Mouse (Mus musculus) forebrain, postnatal 0 days (tissue): ENCODE measurements around the gene Nipa2. TPM values are rescaled to one million over a fixed set of nuclear protein-coding genes. Genes with fewer than 3 reads are reported as not detected.

Experiments
- ATAC-seq: fragments of 200-750 bp; cut with Nextera tagmentation; 2 replicates; pipeline ENCODE4 v1.8.0; 2017; ENCODE audit warnings: mild to moderate bottlenecking, moderate library complexity
- DNase-seq: peaks from one replicate; pipeline ENCODE4 v3.0.0-alpha.2; 2015
- H3K27ac ChIP-seq: fragments of 300-500 bp; sonication (generic); 2 replicates; pipeline ENCODE4 v1.5.1; 2014; ENCODE audit warnings: low read depth, mild to moderate bottlenecking, antibody characterized with exemption, low read length, moderate library complexity, mixed read lengths
- H3K27me3 ChIP-seq: fragments of 300-500 bp; sonication (generic); 2 replicates; pipeline ENCODE4 v1.6.1; 2014; ENCODE audit warnings: mild to moderate bottlenecking, low read length, mixed read lengths; ENCODE audit not compliant: insufficient read depth
- H3K36me3 ChIP-seq: fragments of 300-500 bp; sonication (generic); 2 replicates; pipeline ENCODE4 v1.6.1; 2014; ENCODE audit warnings: mild to moderate bottlenecking, moderate library complexity; ENCODE audit not compliant: insufficient read depth
- H3K4me1 ChIP-seq: fragments of 300-500 bp; sonication (generic); 2 replicates; pipeline ENCODE4 v1.6.1; 2014; ENCODE audit warnings: antibody characterized with exemption; ENCODE audit not compliant: insufficient read depth
- H3K4me2 ChIP-seq: fragments of 300-500 bp; sonication (generic); 2 replicates; pipeline ENCODE4 v1.6.1; 2014; ENCODE audit warnings: low read depth, mild to moderate bottlenecking, moderate library complexity
- H3K4me3 ChIP-seq: fragments of 300-500 bp; sonication (generic); 2 replicates; pipeline ENCODE4 v1.5.1; 2014; ENCODE audit warnings: low read depth, low read length, mixed read lengths
- H3K9ac ChIP-seq: fragments of 300-500 bp; sonication (generic); 2 replicates; pipeline ENCODE4 v1.6.1; 2014; ENCODE audit warnings: mild to moderate bottlenecking
- H3K9me3 ChIP-seq: fragments of 300-500 bp; sonication (generic); 2 replicates; pipeline ENCODE4 v1.6.1; 2016; ENCODE audit warnings: low read length
- CTCF ChIP-seq: sonication (generic); IDR thresholded peaks from 2 replicates; pipeline ENCODE4 v1.5.1; 2016; ENCODE audit warnings: antibody characterized with exemption, control low read depth, low read depth
- WGBS: fragments of 180-500 bp; shearing (Covaris S2); extraction: QIAGEN DNeasy Blood & Tissue Kit; methylation state at CpG from one replicate; pipeline ENCODE4 v1.1.7; 2014; 5-methylcytosine and 5-hydroxymethylcytosine counted together
- polyA plus RNA-seq: library from polyadenylated mRNA; unstranded; fragments of >200 nt; fragmentation: Nextera tagmentation; extraction: Ambion mirVana; gene quantifications from 2 replicates; pipeline ENCODE4 v1.2.1, GENCODE M21; 2015
- total RNA-seq: library from RNA; depleted of rRNA; stranded (reverse); fragments of >200 nt; gene quantifications from 2 replicates; pipeline ENCODE4 v1.2.3, GENCODE M21; 2014

The Nipa2 gene
- total and polyA plus RNA-seq, 2 experiments from 2014 or later = 36.7 to 43.0 TPM

GRCm38 (mm10) chr7:55968258-55968901 is 6.1 kb upstream of the Nipa2 start:
- H3K9me3 ChIP-seq = no peaks in the 10 kb centered on the region
- H3K9ac ChIP-seq = no peak overlapping the region; the same call in 1 of the 2 replicates
- peak overlapping the region; percentile 13; the same call in 1 of the 2 replicates for H3K4me2 ChIP-seq
- 51% methylated on average over 16 of the region's 16 CpGs for WGBS
- ATAC-seq (no peak; the same call in 1 of the 2 replicates), DNase-seq (no peak)
- no peak for TF ChIP-seq CTCF
- peaks cover under 1% of the 10 kb centered on the region; the same call in 1 of the 2 replicates for H3K4me1 ChIP-seq
- no peaks in the 10 kb centered on the region for H3K36me3 ChIP-seq
- H3K27ac ChIP-seq = no peak overlapping the region
- no peaks in the 10 kb centered on the region for H3K27me3 ChIP-seq
- no peak overlapping the region for H3K4me3 ChIP-seq

- H3K27ac ChIP-seq = no peak overlapping the region
- 48% methylated on average over 3 of the region's 3 CpGs for WGBS
- H3K4me3 ChIP-seq = no peak overlapping the region
- H3K36me3 ChIP-seq = no peaks in the 10 kb centered on the region
- DNase-seq (no peak), ATAC-seq (no peak)
- no peak overlapping the region for H3K4me2 ChIP-seq
- H3K9me3 ChIP-seq = no peaks in the 10 kb centered on the region
- H3K4me1 ChIP-seq = peaks cover 8% of the 10 kb centered on the region; the same call in 1 of the 2 replicates
- H3K27me3 ChIP-seq = no peaks in the 10 kb centered on the region
- H3K9ac ChIP-seq = no peak overlapping the region
- TF ChIP-seq CTCF = no peak
Measured at GRCm38 (mm10) chr7:55966866-55967460, 4.7 kb upstream of the Nipa2 start.

DNA sequence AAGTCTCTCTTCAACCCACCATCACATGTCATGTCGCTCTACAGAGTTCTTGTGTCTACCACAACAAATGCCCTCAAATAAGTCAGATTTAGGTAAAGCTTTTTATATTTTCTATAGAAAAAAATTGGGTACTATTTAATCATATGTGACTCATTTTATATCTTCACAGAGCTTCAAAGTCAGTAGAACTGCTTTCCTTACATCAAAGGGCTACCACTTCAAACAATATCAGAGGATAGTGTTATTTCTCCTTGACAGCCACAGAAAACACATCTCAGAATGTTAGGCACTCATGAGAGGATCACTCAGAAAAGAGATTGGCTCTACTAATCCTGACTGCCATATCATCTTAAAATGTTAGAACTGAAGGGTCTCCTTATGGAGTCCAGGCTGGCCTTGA is 1.8 kb downstream of the Nipa2 start:
- H3K27ac ChIP-seq = no peak overlapping the region
- ATAC-seq = no peak
- H3K9me3 ChIP-seq = no peaks in the 10 kb centered on the region
- no peak overlapping the region for H3K4me2 ChIP-seq
- TF ChIP-seq CTCF = no peak
- no peak overlapping the region for H3K4me3 ChIP-seq
- no peaks in the 10 kb centered on the region for H3K36me3 ChIP-seq
- H3K4me1 ChIP-seq = peaks cover 8% of the 10 kb centered on the region; the same call in 1 of the 2 replicates
- H3K27me3 ChIP-seq = no peaks in the 10 kb centered on the region
- 98% methylated on average over 1 of the region's 1 CpGs for WGBS
- no peak for DNase-seq
- no peak overlapping the region for H3K9ac ChIP-seq

DNA sequence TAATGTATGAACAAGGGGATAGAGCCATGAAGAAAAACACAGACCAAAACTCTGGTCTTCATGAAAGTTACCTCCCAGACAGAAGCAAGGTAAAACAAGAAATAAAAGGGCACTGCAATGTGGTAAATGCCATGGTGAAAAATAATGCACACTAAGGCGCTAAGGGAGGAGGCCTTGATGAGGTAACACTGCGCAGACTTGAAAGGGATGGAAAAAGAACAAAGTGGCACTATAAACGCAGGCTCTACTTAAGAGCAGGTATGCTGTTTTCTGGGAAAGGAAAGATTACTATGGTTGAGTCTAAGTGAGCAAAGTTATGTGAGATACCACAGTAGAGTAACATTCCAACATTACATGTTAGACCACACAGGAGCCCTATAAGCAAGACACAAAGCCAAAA is 2.5 kb downstream of the Nipa2 start:
- H3K27ac ChIP-seq = no peak overlapping the region
- no peak overlapping the region for H3K9ac ChIP-seq
- DNase-seq (no peak), ATAC-seq (no peak)
- H3K27me3 ChIP-seq = no peaks in the 10 kb centered on the region
- whole genome bisulfite sequencing = 96% methylated on average over 3 of the region's 3 CpGs
- no peak for TF ChIP-seq CTCF
- H3K36me3 ChIP-seq = no peaks in the 10 kb centered on the region
- no peak overlapping the region for H3K4me2 ChIP-seq
- no peaks in the 10 kb centered on the region for H3K9me3 ChIP-seq
- no peak overlapping the region for H3K4me3 ChIP-seq
- peaks cover 8% of the 10 kb centered on the region; the same call in 1 of the 2 replicates for H3K4me1 ChIP-seq

- H3K4me1 ChIP-seq = 0 out of 2 replicates have a peak, but pooled peaks cover 3% of the 10 kb centered on the region
- H3K9me3 ChIP-seq = no peaks in the 10 kb centered on the region
- ATAC-seq = no peak
- H3K4me2 ChIP-seq = no peak overlapping the region
- no peak overlapping the region for H3K4me3 ChIP-seq
- no peaks in the 10 kb centered on the region for H3K36me3 ChIP-seq
- H3K27ac ChIP-seq = no peak overlapping the region
- no peak for DNase-seq
- H3K27me3 ChIP-seq = no peaks in the 10 kb centered on the region
- no peak for TF ChIP-seq CTCF
- WGBS = 97% methylated on average over 4 of the region's 4 CpGs
- H3K9ac ChIP-seq = no peak overlapping the region
Measured at GRCm38 (mm10) chr7:55957916-55958315, 4.4 kb downstream of the Nipa2 start.

GRCm38 (mm10) chr7:55957178-55957577 is 5.1 kb downstream of the Nipa2 start:
- 92% methylated on average over 3 of the region's 3 CpGs for WGBS
- no peak overlapping the region for H3K27ac ChIP-seq
- TF ChIP-seq CTCF = no peak
- ATAC-seq (no peak), DNase-seq (no peak)
- no peak overlapping the region for H3K4me2 ChIP-seq
- no peak overlapping the region for H3K9ac ChIP-seq
- H3K9me3 ChIP-seq = no peaks in the 10 kb centered on the region
- no peaks in the 10 kb centered on the region for H3K27me3 ChIP-seq
- no peak overlapping the region for H3K4me3 ChIP-seq
- H3K4me1 ChIP-seq = no peaks in the 10 kb centered on the region
- no peaks in the 10 kb centered on the region for H3K36me3 ChIP-seq

DNA sequence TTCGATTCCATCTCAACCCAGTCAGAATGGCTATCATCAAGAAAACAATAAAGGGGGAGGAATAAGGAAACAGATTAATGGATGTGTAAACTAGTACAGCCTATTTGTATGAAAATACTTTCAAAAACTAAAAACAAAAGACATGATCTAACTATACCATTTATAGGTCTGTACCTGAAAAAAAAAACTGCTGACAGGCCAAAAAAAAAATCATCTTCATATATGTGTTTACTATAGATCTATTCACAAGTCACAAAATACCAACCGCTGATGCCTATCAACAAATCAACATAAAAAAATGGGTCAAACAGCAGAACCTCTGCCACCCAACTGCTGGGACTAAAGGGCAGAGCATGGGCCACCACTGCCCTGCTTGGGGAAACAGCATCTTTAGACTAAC is 6.2 kb downstream of the Nipa2 start:
- WGBS = 100% methylated on average over 2 of the region's 2 CpGs

More for the DNA sequence above, 6.2 kb downstream of the Nipa2 start:
- no peaks in the 10 kb centered on the region for H3K27me3 ChIP-seq
- no peak overlapping the region for H3K9ac ChIP-seq
- no peak overlapping the region for H3K4me2 ChIP-seq
- H3K36me3 ChIP-seq = no peaks in the 10 kb centered on the region
- H3K4me3 ChIP-seq = no peak overlapping the region
- ATAC-seq (no peak), DNase-seq (no peak)
- no peak overlapping the region for H3K27ac ChIP-seq
- no peaks in the 10 kb centered on the region for H3K9me3 ChIP-seq
- no peaks in the 10 kb centered on the region for H3K4me1 ChIP-seq
- no peak for TF ChIP-seq CTCF
